Mouse (Mus musculus) frontal cortex, postnatal 25 days (tissue): ENCODE measurements at regions not wholly inside any gene's neighbourhood (a gene's known extent, or its start where the extent isn't known, plus 50 kb on each side); places are given as distances from the start of the nearest gene placed in this dataset.

ENCODE experiments used
- DNase-seq, 2 experiments: peaks; one replicate each; pipeline ENCODE4 v3.0.0; 2022; ENCODE audit warnings: low spot score in 2 of 2

- no peak for DNase-seq
Measured at GRCm38 (mm10) chr3:146337429-146337828, 67.0 kb upstream of the Ssx2ip start.

GRCm38 (mm10) chr3:146337861-146338281, 66.6 kb upstream of the Ssx2ip start:
- no peak for DNase-seq

GRCm38 (mm10) chr3:146338445-146338844, 66.0 kb upstream of the Ssx2ip start:
- no peak for DNase-seq

- no peak for DNase-seq
Measured at GRCm38 (mm10) chr3:146340316-146341055, 64.0 kb upstream of the Ssx2ip start.

- no peak for DNase-seq
Measured at GRCm38 (mm10) chr3:146341652-146342340, 62.6 kb upstream of the Ssx2ip start.

GRCm38 (mm10) chr3:146342727-146343126, 61.7 kb upstream of the Ssx2ip start:
- no peak for DNase-seq

- DNase-seq, result peak; percentile 60 to 70
Measured at GRCm38 (mm10) chr3:146343649-146344401, 60.6 kb upstream of the Ssx2ip start.

- no peak for DNase-seq
Measured at GRCm38 (mm10) chr3:146344402-146345025, 59.9 kb upstream of the Ssx2ip start.

- DNase-seq, result peak; percentile 29 to 62
Measured at GRCm38 (mm10) chr3:146345308-146345780, 59.1 kb upstream of the Ssx2ip start.

GRCm38 (mm10) chr3:146345946-146346345, 58.5 kb upstream of the Ssx2ip start:
- DNase-seq, result no peak

GRCm38 (mm10) chr3:146347311-146347710, 57.1 kb upstream of the Ssx2ip start:
- DNase-seq, result no peak

- no peak for DNase-seq
Measured at GRCm38 (mm10) chr3:146348921-146349320, 55.5 kb upstream of the Ssx2ip start.

- no peak for DNase-seq
Measured at GRCm38 (mm10) chr3:146349393-146349792, 55.0 kb upstream of the Ssx2ip start.

- DNase-seq, result no peak
Measured at GRCm38 (mm10) chr3:146350126-146350525, 54.3 kb upstream of the Ssx2ip start.

GRCm38 (mm10) chr3:146351468-146351867, 53.0 kb upstream of the Ssx2ip start:
- DNase-seq, result no peak

GRCm38 (mm10) chr3:146352187-146352586, 52.3 kb upstream of the Ssx2ip start:
- DNase-seq, result no peak

GRCm38 (mm10) chr3:146353961-146354360, 50.5 kb upstream of the Ssx2ip start:
- no peak for DNase-seq
